Mouse (Mus musculus): ENCODE results near the gene Mks1.

- TF ChIP-seq CTCF (IDR thresholded peaks at IDR 0.05; ENCODE audit: low read depth, low read length) (no peak), POLR2A (IDR thresholded peaks at IDR 0.05; ENCODE audit: borderline replicate concordance, low read depth, low read length) (no peak)
Observed at GRCm38 (mm10) chr11:87811396-87811795, 41.6 kb upstream of the Mks1 start.

Measured in bone marrow macrophage, adult 2 months (primary cell).